Mouse (Mus musculus): Measurements from ENCODE around the gene Acsbg1.
"Not testable (repeated sequence)": the region's sequence is repeated elsewhere in the genome, so short reads cannot be mapped to it uniquely, and the experiment has no call there.

The Acsbg1 gene

DNA sequence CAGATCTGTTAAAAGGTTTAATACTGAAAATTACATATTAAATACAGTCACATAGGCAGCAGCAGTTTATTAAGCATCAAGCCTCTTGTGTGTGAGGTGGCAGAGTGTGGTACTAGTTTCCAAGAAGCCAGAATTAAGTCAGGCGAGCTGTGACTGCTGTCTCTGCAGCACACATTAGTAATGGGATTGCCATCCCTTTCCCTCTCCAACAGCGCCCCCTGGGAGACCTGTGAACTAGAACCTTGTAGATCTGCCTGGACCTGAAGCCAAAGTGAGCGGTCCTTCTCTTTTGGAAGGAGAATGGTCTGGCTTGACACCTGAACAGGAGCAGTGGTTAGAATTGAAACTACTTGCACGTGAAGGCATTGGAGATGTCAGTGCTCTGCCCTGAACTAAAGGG lies 56.8 kb downstream of the Acsbg1 start:
- no peak for DNase-seq

DNA sequence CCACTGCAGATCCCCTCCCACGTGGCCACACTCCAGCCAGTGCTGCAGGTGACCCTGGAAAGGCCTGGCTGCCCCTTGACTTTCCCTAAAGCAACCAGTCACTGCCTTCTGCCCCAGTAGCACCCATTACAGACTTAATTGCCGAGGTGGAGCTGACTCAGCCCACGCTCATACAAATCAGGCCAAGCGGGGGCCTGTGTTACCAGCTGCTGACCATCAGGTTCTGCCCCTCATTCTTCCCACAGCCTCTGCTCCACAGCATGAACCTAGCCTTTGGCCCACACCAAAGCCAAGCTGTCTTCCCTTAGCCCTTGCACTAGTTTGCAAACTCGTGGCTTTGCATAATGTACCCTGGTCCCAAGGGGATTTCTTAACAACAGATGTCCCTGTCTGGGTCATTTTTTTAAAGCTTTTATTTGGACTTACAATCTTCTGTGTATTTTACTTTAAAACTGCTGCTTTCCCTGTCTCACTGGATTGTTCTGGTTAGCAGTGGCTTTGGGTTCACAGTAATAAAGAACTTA lies 57.5 kb downstream of the Acsbg1 start:
- DNase-seq, result no peak

DNA sequence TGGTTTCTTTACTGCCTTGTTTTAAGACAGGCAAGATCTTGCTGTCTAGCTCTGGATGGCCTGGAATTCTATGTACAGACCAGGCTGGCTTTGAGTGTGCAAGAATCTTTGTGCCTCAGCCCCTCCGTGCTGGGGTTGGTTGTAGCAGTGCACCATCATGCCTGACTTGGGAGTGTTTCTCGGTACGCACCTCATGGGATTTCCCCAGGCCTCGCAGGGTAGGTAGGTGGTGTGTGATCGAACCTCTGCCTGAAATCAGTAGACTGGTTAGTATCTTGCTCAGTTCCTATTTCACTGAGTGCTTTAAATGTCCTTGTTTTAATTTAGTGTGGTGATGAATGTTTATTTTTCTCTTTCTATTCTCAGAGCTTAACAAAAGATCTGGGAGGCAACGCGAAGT lies 58.8 kb downstream of the Acsbg1 start:
- DNase-seq, result no peak

DNA sequence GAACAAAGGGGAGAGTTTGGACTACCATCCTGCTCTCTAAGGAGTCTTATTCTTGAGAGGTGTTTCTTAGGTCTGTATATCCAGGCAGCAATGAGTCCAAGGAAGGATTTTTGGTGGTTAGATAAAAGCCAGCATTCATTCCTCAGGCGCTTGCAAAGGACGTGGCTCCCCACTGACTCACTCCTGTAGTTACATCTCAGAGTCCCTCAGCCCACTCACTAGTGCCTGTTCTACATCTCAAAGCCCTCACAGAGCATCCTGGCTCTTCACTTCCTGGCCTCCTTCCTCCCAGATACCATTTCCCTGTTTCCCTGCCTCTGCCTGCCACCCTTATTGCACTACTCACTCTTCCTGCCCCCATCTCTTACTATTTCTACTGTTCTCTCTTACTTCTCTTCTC lies 59.3 kb downstream of the Acsbg1 start:
- no peak for DNase-seq

DNA sequence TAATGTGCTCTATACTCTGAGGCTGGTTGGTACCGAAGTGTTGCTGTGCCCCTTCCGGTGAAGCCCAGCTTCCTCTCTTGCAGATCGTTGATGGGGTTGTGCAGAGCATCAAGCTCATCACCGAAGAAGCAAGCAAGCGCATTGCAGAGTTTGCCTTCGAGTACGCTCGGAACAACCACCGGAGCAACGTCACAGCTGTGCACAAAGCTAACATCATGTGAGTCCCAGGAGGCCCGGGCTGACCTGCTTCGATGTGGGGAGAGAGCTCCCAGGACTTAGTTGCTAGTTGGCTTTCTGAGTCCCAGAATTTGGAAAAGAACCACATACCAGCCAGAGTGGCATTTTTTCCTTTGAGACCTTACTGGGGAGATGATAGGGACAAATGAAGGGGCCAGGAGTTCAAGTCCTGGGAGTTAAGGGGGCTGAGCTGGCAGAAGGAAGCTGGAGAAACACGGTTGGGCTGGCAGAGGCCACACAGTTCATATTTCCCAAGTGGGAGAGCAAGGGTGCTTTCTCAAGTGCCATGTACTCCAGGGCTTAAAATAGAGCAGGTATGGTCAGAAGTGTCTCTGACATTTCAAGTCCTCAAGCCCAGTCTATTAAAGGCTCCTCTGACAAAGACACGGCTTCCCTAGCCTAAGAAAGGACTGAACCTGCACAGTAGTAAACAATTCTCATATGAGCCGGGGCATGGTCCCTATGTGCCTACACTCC lies 64.8 kb downstream of the Acsbg1 start:
- no peak for DNase-seq

DNA sequence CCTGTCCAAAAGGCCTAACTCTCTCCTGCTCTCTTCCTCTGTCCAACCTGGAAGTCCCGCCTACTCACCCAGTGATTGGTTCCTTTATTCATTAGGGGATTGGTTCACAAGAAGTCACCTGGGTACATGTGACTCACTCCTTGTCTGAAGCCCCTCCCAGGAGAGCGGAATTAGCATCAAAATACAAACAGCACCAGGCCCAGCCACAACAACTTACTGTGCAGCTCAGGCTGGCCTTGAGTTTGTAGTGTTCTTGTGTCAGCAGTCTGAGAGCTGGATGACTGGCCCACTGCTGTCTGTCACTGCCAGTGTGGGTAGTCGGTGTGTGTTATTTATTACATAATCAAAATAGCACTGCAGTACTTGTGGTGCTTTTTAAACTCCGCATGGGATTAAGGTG lies 68.0 kb downstream of the Acsbg1 start:
- not testable (repeated sequence) for DNase-seq

DNA sequence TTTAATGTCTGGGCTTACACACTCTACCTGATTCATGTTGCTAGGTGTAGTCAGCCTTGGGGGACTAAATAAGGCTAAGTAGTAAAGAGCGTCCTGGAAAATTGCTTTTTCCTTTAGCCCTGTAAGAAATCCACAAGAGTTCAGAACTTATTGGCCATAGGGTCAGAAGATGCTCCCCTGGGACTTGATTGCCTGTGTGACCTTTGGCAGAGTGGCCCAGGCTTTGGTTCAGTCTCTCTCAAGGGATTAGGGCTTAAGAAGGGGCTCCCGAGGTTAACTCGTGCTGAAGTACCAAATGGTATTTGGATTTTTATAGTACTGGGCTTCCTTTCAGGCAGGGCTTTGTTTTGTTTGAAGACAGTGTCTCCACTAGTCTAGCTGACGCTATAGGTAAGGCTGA lies 73.8 kb downstream of the Acsbg1 start:
- DNase-seq, result no peak

DNA sequence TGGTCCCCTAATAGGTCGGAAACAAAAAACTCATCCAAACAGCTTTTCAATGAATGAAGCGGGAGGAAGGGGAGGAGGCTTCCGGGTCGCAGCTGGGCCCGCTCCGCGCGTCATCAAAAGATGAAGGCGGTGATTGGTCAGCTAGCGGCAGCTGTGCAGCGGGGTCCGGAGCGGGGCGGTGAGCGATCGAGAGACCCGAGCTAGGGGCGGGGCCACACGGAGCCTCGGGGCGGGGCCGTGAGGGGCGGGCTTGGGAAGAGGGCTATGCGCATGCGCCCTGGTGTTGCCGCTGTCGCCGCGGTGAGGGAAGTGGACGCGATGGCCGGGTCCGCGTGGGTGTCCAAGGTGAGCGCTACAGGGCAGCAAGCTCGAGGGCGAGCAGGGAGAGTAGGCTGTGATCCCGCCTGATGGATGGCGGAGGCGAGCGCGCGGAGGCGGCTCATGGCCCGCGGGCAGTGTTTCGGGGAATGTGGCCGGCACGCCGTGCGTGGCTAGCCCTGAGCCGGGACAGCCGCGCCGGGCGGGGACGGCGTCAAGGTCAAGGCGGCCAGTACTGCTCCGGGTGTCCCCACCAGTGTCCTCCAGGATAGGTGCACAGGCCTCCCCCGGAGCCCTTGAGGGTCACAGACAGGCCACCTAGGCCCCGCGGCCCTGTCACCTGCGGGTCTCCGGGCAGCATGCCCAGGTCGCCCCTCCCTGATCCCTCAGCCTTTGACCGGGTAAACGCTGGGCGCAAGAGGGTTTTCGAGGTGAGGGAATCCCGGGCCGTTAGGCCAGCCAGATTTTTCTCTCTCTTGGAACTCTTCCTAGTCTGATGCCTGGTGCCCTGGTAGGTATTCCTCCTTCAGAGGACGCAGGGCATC lies 75.2 kb downstream of the Acsbg1 start, which contains the start of gene Idh3a:
TSS of gene Idh3a (plus strand) at position 136 of the 863 bp plus-strand sequence.
- DNase-seq, result peak; percentile 98 to 99

DNA sequence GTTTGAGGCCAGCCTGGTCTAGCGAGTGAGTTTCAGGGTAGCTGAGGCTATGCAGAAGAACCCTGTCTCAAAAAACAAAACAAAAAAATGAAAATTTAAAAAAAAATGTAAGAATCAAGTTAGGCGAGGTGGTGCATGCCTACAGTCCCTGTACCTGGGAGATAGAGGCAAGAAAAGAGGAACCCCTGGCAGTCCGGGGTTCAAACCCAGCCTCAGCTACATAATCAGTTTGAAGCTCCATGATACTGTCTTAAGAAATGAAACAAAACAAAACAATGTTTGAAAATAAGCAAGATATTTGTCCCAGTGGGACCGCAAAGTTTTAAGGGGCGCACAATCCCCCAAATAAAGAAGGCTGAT lies 75.9 kb downstream of the Acsbg1 start:
- DNase-seq, result no peak

DNA sequence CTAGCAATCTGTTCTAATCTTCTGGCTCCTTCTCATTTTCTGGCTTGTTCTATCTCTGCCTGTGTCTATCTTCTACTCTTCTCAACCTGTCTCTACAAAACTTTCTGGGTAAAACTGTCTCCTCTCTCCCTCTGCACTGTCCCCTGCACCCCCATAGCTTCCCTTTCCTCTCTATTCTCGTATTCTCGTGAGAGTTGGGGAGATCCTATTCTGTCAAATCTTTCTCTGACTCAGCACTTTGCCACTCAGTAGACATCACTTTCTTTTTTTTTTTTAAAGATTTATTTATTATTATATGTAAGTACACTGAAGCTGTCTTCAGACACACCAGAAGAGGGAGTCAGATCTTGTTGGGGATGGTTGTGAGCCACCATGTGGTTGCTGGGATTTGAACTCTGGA lies 77.5 kb downstream of the Acsbg1 start:
- not testable (repeated sequence) for DNase-seq

DNA sequence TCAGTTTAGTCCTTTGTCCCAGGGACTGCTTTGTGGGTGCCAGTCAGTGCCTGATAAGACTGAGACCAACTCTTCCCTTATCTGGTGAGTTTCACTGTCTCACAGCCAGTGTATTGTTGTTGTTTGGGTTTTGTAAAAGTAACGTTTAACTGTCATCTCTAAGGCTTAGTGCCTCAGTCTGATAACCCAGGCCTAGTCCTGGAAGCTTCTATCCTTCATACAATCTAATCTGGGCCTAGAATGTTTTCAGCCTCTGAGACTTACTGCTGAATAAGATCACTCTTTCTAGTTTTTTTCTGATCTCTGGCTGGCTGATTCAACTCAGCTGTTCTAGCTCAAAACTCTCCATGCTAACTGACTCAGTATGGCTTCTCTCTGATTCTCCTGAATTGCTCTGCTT lies 78.0 kb downstream of the Acsbg1 start:
- DNase-seq, result no peak

DNA sequence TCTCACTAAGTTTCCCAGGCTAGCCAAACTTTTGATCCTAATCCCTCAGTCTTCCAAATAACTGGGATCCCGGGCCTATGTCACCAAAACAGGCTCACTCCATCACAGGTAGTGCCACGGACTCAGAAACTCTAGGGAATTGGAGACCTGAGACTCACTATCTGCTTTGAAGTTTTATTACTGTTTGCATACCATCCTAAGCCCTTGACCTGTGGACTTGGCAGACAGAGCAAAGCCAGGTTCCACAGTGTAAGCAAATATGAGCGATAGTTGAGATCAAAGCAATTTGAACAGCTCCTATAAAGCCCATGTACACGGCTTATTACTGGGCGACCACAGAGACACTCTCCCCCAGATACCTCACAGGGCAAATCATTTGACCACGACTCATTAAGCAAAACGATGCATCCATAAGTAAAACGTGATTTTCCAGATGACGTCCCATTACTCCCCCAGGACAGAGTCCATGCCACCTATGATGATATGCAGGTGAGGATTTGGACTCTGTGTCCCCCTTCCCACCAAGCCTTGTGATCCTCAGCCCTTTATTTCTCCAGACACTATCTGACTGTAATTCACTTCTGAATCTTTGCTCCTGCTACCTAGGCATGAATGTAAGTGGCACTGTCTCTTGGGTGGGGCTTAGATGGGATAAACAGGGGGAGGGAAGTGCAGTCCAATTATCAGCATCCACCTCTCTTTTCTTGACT lies 90.4 kb downstream of the Acsbg1 start:
- DNase-seq, result no peak

DNA sequence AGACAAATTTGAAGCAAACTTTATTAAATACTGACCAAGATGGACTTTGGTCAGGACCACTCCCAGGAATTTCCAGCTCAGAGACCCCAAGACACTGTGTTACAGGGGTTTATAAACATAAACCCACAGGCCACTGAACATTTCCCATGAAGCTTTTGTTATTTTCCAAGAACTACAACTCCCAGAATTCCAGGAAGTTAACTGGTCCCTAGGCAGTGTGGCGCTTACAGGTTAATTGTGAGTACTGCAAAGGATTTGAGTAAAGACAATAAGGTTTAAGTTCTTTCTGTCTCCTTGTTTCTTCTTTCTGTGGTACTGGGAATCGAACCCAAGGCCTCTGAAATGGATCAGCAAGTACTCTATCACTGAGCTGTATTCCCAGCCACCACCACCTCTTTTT lies 92.9 kb downstream of the Acsbg1 start:
- DNase-seq, result no peak

DNA sequence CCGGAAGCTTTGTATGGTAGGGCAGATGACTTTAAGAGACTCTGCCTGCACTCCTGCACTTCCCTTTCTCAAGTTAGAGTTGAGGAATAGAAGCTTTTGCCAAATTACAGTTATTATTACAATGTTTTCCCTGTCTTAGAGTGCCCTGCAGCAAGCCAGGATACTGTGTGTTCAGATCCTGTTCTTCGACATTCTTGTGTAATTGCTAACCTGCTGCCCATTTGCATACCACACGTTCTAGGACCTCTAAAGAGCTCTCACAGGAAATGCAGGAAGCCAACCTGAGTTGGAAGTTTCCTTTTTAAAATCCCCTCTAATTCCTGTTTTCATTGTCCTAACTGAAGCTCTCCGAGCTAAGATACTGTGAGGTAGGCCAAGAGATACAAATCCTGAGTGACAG lies 94.7 kb downstream of the Acsbg1 start:
- DNase-seq, result no peak

DNA sequence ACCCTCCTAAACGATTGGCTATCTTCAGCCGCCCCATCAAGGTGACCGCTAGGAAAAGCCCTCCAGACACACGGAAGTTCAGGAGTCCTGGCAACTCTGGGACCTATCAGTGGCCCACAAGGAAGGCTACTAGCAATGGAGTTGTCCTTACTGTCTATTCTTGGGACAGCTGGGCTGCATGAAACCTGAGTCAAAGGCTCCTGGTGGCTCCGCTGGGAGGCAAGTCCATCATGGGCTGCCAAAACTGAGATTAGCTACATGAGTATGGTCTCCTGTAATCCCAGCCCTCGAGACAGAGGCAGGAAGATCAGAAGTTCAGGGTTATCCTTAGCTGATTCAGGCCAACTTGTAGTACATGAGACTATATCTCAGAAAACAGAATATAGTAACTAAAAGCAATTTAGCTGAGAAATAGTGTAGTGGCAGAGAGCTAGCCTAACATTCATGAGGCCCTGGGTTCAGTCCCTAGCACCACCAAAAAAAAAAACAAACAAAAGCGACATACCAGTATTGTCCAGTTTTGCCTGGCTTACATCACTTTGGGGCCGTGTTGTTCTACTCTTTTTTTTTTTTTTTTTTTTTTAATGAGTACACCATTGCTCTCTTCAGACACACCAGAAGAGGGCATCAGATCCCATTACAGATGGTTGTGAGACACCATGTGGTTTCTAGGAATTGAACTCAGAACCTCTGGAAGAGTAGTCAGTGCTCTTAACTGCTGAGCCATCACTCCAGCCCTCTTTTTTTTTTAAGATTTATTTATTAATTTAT lies 100.7 kb downstream of the Acsbg1 start:
- no peak for DNase-seq

DNA sequence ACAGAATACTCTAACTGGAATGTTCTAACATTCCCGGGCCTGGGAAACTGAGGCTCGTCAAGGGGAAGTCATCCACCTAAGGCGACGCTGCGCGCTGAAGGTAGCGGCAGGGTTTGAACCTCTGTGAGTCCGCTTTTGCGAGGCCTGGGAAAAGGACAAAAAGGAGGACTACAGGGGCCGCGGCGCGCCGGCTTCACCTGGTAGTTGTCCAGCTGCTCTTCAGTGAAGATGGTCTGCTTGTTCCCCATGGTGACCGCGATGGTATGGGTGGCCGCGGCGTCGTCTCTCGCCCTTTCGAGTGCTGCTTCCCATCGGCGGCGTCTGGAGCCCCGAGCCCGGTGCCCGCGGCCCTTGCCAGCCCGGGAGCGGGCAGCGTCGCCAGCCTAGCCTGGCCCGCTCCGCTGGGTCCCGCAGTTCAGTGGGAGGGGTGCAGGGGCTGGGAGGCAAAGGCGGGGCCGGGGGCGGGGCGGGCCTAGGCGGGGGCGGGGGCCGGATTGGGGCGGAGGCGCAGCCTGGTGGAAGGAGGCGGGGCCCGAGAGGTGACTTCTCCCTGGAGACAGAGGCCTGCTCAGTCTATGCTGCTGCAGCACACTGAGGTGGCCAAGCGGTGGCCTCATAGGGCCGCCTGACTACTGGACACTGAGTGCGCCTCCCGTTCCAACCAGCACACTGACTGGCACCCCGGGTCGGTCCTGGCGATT lies 101.7 kb downstream of the Acsbg1 start, which contains the start of gene Cib2:
TSS of gene Cib2 (minus strand) at position 448 of the 701 bp plus-strand sequence.
- DNase-seq, result peak; percentile 64 to 66

DNA sequence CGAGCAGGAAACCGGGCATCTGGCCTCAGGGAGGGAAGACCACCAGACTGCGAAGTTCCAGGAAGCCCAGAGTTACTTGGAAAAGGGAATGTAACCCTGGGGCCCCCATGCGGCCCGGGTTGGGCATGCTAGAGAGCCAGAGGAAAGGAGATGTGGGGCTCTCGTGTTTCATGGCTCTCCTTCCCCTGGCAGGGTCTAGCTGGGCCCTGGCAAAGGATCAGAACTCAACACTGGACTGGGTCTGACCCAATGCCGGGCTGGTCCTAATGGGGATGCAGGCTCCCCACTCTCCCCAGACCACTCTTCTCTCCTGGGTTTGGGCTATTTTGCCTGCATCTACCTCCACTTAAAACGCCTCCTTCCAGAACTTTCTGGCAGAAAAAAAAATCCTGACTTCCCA lies 102.9 kb downstream of the Acsbg1 start:
- DNase-seq, result no peak

DNA sequence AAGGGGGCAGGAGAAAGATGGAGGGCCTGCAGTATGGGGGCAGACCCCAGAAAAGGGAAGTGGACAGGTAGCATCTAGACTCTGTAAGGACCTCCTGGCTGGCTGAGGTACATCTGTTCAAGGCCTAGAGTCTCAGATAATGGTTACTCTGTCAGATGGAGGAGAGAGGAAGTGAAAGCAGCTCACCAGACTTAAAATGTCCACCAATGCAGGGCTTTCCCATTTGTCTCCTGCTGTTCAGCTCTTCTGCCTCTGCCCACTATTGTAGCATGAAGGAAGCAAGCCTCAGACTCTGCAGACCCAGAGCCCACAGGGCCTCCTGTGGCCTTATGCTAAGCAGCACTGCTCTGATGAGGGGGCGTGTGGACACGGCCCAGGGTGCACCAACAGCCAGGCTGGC lies 106.6 kb downstream of the Acsbg1 start:
- no peak for DNase-seq
